Mouse (Mus musculus) intestine, postnatal 0 days (tissue): ENCODE results near the gene Nell1. TPM values are rescaled to one million over a fixed set of nuclear protein-coding genes. Genes with fewer than 3 reads are reported as not detected.

Experiments
- ATAC-seq: fragments of 200-750 bp; cut with Nextera tagmentation; 2 replicates; pipeline ENCODE4 v1.8.0; 2017; ENCODE audit warnings: mild to moderate bottlenecking, moderate TSS enrichment, moderate library complexity
- H3K27ac ChIP-seq: fragments of 300-500 bp; sonication (generic); 2 replicates; pipeline ENCODE4 v1.5.1; 2014; ENCODE audit warnings: mild to moderate bottlenecking, low read depth, low read length, moderate library complexity
- H3K27me3 ChIP-seq: fragments of 300-500 bp; sonication (generic); replicated peaks from 2 replicates; pipeline ENCODE4 v1.6.1; 2014; ENCODE audit warnings: low read length, mixed read lengths; ENCODE audit not compliant: control insufficient read depth, insufficient read depth
- H3K36me3 ChIP-seq: fragments of 300-500 bp; sonication (generic); 2 replicates; pipeline ENCODE4 v1.6.1; 2014; ENCODE audit warnings: mild to moderate bottlenecking, moderate library complexity; ENCODE audit not compliant: control insufficient read depth, insufficient read depth
- H3K4me1 ChIP-seq: fragments of 300-500 bp; sonication (generic); replicated peaks from 2 replicates; pipeline ENCODE4 v1.6.1; 2014; ENCODE audit warnings: antibody characterized with exemption, low read length, mixed read lengths; ENCODE audit not compliant: control insufficient read depth, insufficient read depth
- H3K4me2 ChIP-seq: fragments of 300-500 bp; sonication (generic); replicated peaks from 2 replicates; pipeline ENCODE4 v1.6.1; 2014; ENCODE audit warnings: low read depth, mild to moderate bottlenecking, moderate library complexity
- H3K4me3 ChIP-seq: fragments of 300-500 bp; sonication (generic); 2 replicates; pipeline ENCODE4 v1.5.1; 2014; ENCODE audit warnings: low read depth, low read length
- H3K9ac ChIP-seq: fragments of 300-500 bp; sonication (generic); 2 replicates; pipeline ENCODE4 v1.6.1; 2014; ENCODE audit warnings: mild to moderate bottlenecking, low read depth, low read length
- H3K9me3 ChIP-seq: fragments of 300-500 bp; sonication (generic); 2 replicates; pipeline ENCODE4 v1.6.1; 2016; ENCODE audit warnings: mixed run types; ENCODE audit not compliant: control insufficient read depth
- CTCF ChIP-seq: sonication (generic); IDR thresholded peaks from 2 replicates; pipeline ENCODE4 v1.5.1; 2016; ENCODE audit warnings: low read depth, mild to moderate bottlenecking, control low read depth, antibody characterized with exemption, moderate library complexity
- WGBS: fragments of 180-500 bp; shearing (Covaris S2); extraction: QIAGEN DNeasy Blood & Tissue Kit; methylation state at CpG from one replicate; pipeline ENCODE4 v1.1.7; 2014; 5-methylcytosine and 5-hydroxymethylcytosine counted together
- polyA plus RNA-seq: library from polyadenylated mRNA; unstranded; fragments of >200 nt; fragmentation: Nextera tagmentation; extraction: Ambion mirVana; gene quantifications from 2 replicates; pipeline ENCODE4 v1.2.1, GENCODE M21; 2015

Nell1 gene
- polyA plus RNA-seq, 1 experiment from 2014 or later = 1.9 TPM

DNA sequence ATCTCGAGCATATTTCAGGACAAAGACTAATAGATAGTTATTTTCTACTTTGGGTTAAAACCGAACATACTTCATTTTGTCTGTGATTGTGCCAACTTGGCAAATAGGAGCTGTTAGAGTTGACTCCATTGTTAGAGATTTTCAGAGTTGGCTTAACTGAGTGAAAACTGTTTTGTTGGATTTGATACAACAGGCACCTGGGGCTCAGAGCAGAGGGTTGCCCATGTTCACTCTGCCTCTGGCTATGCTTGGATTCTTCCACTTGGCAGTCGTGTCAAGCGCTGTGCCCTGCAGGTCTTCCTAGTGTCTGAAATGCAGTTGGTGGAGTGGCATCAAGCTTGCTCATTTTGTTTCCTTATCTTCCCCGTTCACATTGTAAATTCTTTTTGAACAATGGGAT, 363.6 kb downstream of the Nell1 start:
- TF ChIP-seq CTCF = no peak
- H3K9ac ChIP-seq = no peak overlapping the region
- H3K27ac ChIP-seq = no peak overlapping the region
- H3K4me2 ChIP-seq = no peak overlapping the region
- 85% methylated on average over 5 of the region's 5 CpGs for WGBS
- no peaks in the 10 kb centered on the region for H3K4me1 ChIP-seq
- no peaks in the 10 kb centered on the region for H3K27me3 ChIP-seq
- no peaks in the 10 kb centered on the region for H3K9me3 ChIP-seq
- no peaks in the 10 kb centered on the region for H3K36me3 ChIP-seq
- no peak for ATAC-seq
- H3K4me3 ChIP-seq = no peak overlapping the region

DNA sequence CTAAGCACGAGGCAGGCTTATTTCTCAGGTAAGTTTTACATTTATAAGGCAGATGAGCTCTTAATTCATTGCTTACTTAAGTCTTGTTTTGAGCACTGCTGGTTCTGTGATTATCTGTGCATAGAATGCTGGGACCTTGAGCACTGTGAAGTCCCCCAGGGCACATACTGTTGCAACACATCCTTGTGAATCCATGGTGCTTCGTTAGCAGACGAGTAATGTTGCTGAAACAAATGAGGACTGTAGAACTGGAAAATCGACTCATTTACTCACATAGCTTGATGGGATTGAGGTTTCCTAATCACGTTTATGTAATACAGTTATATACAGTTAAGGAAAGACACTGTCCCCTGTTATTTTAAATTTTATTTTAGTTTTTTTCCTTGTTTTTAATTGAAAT, 364.1 kb downstream of the Nell1 start:
- no peaks in the 10 kb centered on the region for H3K36me3 ChIP-seq
- H3K27ac ChIP-seq = no peak overlapping the region
- WGBS = 73% methylated on average over 5 of the region's 5 CpGs
- H3K4me2 ChIP-seq = no peak overlapping the region
- no peak overlapping the region for H3K9ac ChIP-seq
- H3K27me3 ChIP-seq = no peaks in the 10 kb centered on the region
- H3K9me3 ChIP-seq = no peaks in the 10 kb centered on the region
- no peak overlapping the region for H3K4me3 ChIP-seq
- no peak for TF ChIP-seq CTCF
- ATAC-seq = no peak
- H3K4me1 ChIP-seq = no peaks in the 10 kb centered on the region

- 43% methylated on average over 2 of the region's 2 CpGs for WGBS
- Histone ChIP-seq H3K9me3 (no peaks in the 10 kb centered on the region), H3K27ac (no peak overlapping the region), H3K36me3 (no peaks in the 10 kb centered on the region), H3K27me3 (no peaks in the 10 kb centered on the region), H3K4me1 (no peaks in the 10 kb centered on the region), H3K4me3 (no peak overlapping the region), H3K9ac (no peak overlapping the region), H3K4me2 (no peak overlapping the region)
- TF ChIP-seq CTCF = no peak
- ATAC-seq = no peak
Observed at GRCm38 (mm10) chr7:50351564-50351963, 376.9 kb downstream of the Nell1 start.

- H3K4me3 ChIP-seq = no peak overlapping the region
- H3K9ac ChIP-seq = no peak overlapping the region
- TF ChIP-seq CTCF = no peak
- H3K27ac ChIP-seq = no peak overlapping the region
- ATAC-seq = no peak
- H3K4me1 ChIP-seq = no peaks in the 10 kb centered on the region
- H3K27me3 ChIP-seq = no peaks in the 10 kb centered on the region
- H3K4me2 ChIP-seq = no peak overlapping the region
- WGBS = 0% methylated on average over 2 of the region's 2 CpGs
- no peaks in the 10 kb centered on the region for H3K9me3 ChIP-seq
- no peaks in the 10 kb centered on the region for H3K36me3 ChIP-seq
Observed at GRCm38 (mm10) chr7:50357213-50357612, 382.5 kb downstream of the Nell1 start.

DNA sequence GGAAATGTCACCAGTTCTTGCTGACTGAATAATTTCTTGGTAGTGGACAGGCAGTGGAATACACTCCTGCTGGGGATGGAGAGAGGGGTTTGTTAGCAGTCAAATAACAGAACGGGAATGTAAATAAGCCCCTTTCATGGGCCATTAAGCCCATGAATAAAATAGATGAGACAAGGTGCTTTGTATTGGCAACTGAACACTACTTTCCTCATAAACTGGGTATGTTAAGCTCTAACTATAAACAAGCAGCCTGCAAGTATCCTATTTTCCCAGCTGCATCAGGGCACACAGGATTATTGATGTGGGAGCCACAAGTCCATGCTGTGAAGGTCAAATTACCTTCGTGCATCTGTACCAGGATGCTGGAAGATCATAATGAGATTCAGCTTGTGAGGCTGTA, 387.4 kb downstream of the Nell1 start:
- no peak overlapping the region for H3K9ac ChIP-seq
- H3K36me3 ChIP-seq = no peaks in the 10 kb centered on the region
- H3K27me3 ChIP-seq = no peaks in the 10 kb centered on the region
- ATAC-seq = no peak
- TF ChIP-seq CTCF = no peak
- no peak overlapping the region for H3K27ac ChIP-seq
- no peaks in the 10 kb centered on the region for H3K9me3 ChIP-seq
- H3K4me2 ChIP-seq = no peak overlapping the region
- no peak overlapping the region for H3K4me3 ChIP-seq
- H3K4me1 ChIP-seq = no peaks in the 10 kb centered on the region
- 42% methylated on average over 2 of the region's 2 CpGs for WGBS

DNA sequence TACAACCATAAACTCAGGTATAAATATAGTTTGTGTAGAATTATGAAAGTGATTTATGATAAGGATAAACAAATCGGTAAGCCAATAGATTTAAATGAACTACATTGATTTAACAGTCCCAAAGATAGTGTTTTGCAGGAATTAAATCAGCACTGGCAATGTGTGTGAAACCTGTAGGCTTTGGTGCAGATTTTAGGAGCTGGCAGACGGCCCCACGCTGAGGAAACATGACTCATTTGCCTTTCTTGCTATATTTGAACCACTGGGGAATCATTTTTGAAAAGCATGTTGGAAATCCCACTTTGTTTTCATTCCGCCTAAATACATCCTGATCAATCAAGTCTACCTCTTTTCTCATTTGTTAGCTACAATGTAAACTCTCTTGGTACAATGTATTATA, 400.2 kb downstream of the Nell1 start:
- Histone ChIP-seq H3K4me3 (no peak overlapping the region), H3K4me1 (no peaks in the 10 kb centered on the region), H3K36me3 (no peaks in the 10 kb centered on the region), H3K27me3 (no peaks in the 10 kb centered on the region), H3K27ac (no peak overlapping the region), H3K9ac (no peak overlapping the region), H3K4me2 (no peak overlapping the region), H3K9me3 (no peaks in the 10 kb centered on the region)
- no peak for TF ChIP-seq CTCF
- ATAC-seq = no peak
- WGBS = 72% methylated on average over 4 of the region's 4 CpGs

GRCm38 (mm10) chr7:50410421-50410820, 435.8 kb downstream of the Nell1 start:
- no peaks in the 10 kb centered on the region for H3K9me3 ChIP-seq

More at GRCm38 (mm10) chr7:50410421-50410820, 435.8 kb downstream of the Nell1 start:
- Histone ChIP-seq H3K36me3 (no peaks in the 10 kb centered on the region), H3K4me3 (no peak overlapping the region), H3K27ac (no peak overlapping the region), H3K9ac (no peak overlapping the region), H3K4me2 (no peak overlapping the region), H3K4me1 (no peaks in the 10 kb centered on the region), H3K27me3 (no peaks in the 10 kb centered on the region)
- ATAC-seq = no peak
- 31% methylated on average over 2 of the region's 2 CpGs for WGBS
- no peak for TF ChIP-seq CTCF
